Mouse (Mus musculus) E14TG2a.4 (cell line): ENCODE results near the gene Naf1.

Experiments used
- CTCF ChIP-seq: conservative IDR thresholded peaks from 2 replicates; pipeline ENCODE4 v1.5.1; 2014; ENCODE audit warnings: low read length
- POU5F1 ChIP-seq: IDR thresholded peaks from 2 replicates; pipeline ENCODE4 v1.6.1; 2014; ENCODE audit warnings: low read length, borderline replicate concordance

- TF ChIP-seq CTCF (no peak), POU5F1 (no peak)
These were observed 7.7 kb downstream of the Naf1 start for GRCm38 (mm10) chr8:66867679-66868078.
